Mouse (Mus musculus): Measurements from ENCODE around the gene Smoc1.

GRCm38 (mm10) chr12:81077953-81078646 lies 51.5 kb downstream of the Smoc1 start:
- no peak for TF ChIP-seq CTCF (IDR thresholded peaks at IDR 0.05; ENCODE audit: low read depth)
- no peak for TF ChIP-seq EP300 (IDR thresholded peaks at IDR 0.05; ENCODE audit: low read depth)

All from liver, postnatal 0 days (tissue).